Mouse (Mus musculus) myocyte (in vitro differentiated cells): ENCODE data around the gene Gm853.

Experiments
- MAX ChIP-seq: IDR thresholded peaks from one replicate; pipeline ENCODE4 v1.6.1; 2011; ENCODE audit warnings: low read depth, mild to moderate bottlenecking, control low read depth
- MYOG ChIP-seq, 3 experiments: IDR thresholded peaks; one replicate each; pipeline ENCODE4 v1.6.1; 2011; ENCODE audit warnings: control low read depth in 2 of 3, low read depth in 2 of 3, mild to moderate bottlenecking in 2 of 3; ENCODE audit not compliant: insufficient read length in 2 of 3, control insufficient read depth in 1 of 3, insufficient read depth in 1 of 3
- POLR2A ChIP-seq: IDR thresholded peaks from one replicate; pipeline ENCODE4 v1.6.1; 2011; ENCODE audit warnings: low read depth, mild to moderate bottlenecking, control low read depth, moderate library complexity; ENCODE audit not compliant: insufficient read length
- USF1 ChIP-seq: IDR thresholded peaks from one replicate; pipeline ENCODE4 v1.6.1; 2011; ENCODE audit warnings: low read depth, mild to moderate bottlenecking, control low read depth, moderate library complexity

DNA sequence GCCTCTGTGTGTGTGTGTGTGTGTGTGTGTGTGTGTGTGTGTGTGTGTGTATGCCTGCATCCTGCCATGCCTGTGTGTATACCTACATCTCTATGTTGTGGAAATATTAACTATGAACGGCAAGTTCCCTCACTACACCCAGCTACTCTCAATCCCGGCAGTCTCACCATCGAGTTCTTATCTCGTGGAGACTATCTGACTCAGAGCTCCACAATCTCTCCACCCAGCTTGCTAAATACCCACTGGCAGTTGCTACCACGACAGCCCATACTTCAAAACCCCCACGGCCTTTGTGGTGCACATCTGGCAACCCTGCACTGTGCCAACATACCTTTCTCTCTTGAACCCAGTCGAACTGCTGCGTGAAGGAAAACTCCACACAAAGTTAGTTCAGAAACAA is 22.5 kb upstream of the Gm853 start:
- TF ChIP-seq POLR2A (no peak), MAX (no peak), USF1 (no peak), MYOG (IDR thresholded peaks at IDR 0.05; ENCODE audit: control insufficient read depth in 1 of 3, insufficient read depth in 1 of 3, insufficient read length in 2 of 3, low read depth in 2 of 3) (no peak)
